Mouse (Mus musculus) heart, postnatal 25 days (tissue): Measurements from ENCODE around the gene Grin2c. TPM values are rescaled to one million over a fixed set of nuclear protein-coding genes. Genes with fewer than 3 reads are reported as not detected.

Experiments used
- DNase-seq: peaks from one replicate; pipeline ENCODE4 v3.0.0; 2022; ENCODE audit warnings: low spot score
- intact Hi-C: fragments of 180-260 bp; cut with DNase I; formaldehyde crosslinking; loops from one replicate; pipeline ENCODE4 v1.15.1; 2025
- total RNA-seq, 2 experiments: library from RNA; stranded (reverse); gene quantifications; 2 replicates each; pipeline ENCODE4 v1.2.3; 2021

Gene Grin2c
- total RNA-seq, 2 experiments from 2014 or later = 0.10 to 0.34 TPM

DNA sequence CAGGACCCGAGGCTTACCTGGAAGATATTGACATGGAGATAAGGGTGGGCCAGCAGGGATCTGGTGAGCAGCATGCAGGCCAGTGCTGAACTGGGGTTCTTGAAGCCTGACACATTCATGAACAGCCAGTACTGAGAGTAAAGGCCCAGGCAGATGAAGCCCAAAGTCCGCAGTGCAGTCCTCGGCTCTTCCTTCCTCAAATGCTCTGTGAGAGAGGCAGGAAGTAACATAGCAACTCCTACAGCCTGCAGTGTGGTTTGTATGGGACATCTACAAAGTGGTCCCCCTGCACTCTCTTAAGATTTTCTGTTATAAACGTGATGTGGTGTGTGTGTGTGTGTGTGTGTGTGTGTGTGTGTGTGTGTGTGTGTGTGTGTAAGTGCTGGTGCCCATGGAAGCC, 18.2 kb upstream of the Grin2c start:
- intact Hi-C loops = no loop called here
- no peak for DNase-seq

- DNase-seq = no peak
- intact Hi-C loops = no loop called here
Observed at GRCm38 (mm10) chr11:115283891-115284620, 17.0 kb upstream of the Grin2c start.

DNA sequence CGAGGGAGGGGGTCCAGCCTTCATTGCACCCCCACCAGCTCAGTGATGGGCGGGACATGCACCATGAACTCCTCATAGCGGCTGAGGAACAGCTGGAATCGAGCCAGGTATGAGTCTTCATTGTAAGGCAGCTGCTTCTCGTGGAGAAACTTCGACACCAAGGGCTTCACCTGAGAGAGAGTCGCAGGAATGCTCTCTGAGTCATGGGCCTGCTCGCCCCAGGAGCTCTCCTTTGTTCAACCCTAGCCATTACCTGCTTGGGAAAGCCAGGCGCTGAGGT, 16.4 kb upstream of the Grin2c start:
- no peak for DNase-seq
- intact Hi-C loops = no loop called here

- intact Hi-C loops = no loop called here
- DNase-seq = no peak
Observed at GRCm38 (mm10) chr11:115282723-115283485, 15.9 kb upstream of the Grin2c start.

- intact Hi-C loops = no loop called here
- peak; percentile 69 for DNase-seq
Observed at GRCm38 (mm10) chr11:115282295-115282694, 15.3 kb upstream of the Grin2c start.

GRCm38 (mm10) chr11:115279726-115280125, 12.7 kb upstream of the Grin2c start:
- no peak for DNase-seq
- intact Hi-C loops = no loop called here

GRCm38 (mm10) chr11:115278176-115278575, 11.1 kb upstream of the Grin2c start:
- intact Hi-C loops = no loop called here
- DNase-seq = no peak

GRCm38 (mm10) chr11:115277604-115277975, 10.5 kb upstream of the Grin2c start:
- intact Hi-C loops = no loop called here
- no peak for DNase-seq

GRCm38 (mm10) chr11:115276780-115277603, 9.9 kb upstream of the Grin2c start, which contains the start of gene Fdxr:
Gene Fdxr, minus strand, starts transcription at chr11:115277050.
- DNase-seq = peak; percentile 98
- intact Hi-C loops = no loop called here

GRCm38 (mm10) chr11:115275954-115276353, 8.9 kb upstream of the Grin2c start:
- intact Hi-C loops = no loop called here
- DNase-seq = no peak

GRCm38 (mm10) chr11:115275509-115275908, 8.5 kb upstream of the Grin2c start:
- DNase-seq = no peak
- intact Hi-C loops = no loop called here

- DNase-seq = no peak
- intact Hi-C loops = loop anchor here (5.0 kb wide), 1 partner anchor 192 kb away; no protein-coding TSS in a partner anchor
Observed at GRCm38 (mm10) chr11:115274771-115275170, 7.7 kb upstream of the Grin2c start.

DNA sequence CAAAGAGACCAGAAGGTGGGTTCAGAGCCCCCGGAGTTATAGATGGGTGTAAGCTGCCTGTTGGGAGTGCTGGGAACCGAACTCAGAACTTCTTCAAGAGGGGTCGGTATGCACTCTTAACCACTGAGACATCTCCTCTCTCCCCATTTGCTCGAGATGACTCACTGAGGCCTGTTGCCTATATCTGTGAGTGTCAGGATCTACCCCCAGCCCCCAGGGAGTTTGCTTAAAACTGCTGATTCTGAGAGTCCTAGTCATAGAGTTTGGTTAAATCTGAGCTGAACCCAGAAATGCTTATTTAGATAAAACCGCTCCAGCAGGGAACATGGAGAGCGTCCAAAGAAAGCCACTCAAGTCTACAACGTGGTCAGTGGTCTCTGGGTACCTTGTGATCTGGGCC, 7.1 kb upstream of the Grin2c start:
- intact Hi-C loops = loop anchor here (5.0 kb wide), 1 partner anchor 192 kb away; no protein-coding TSS in a partner anchor
- no peak for DNase-seq

DNA sequence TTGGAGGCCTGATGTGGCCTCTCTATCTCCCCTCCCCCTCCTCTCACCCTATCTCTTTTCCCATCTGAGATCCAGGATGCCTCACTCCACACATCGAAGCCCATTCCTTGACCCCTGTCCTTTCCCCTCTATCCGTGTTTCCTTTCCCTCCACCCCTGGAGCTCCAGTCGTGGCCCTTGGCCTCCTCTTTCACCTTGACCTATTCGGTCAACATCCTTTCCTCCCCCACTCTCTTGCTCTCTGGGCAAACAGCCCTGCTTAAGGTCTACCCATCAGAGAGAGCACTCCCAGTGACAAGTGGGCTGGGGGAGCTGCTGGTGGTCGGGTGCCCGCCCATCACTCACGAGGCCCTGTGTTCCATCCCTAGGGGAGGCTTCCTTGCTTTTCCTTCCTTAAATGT, 6.7 kb upstream of the Grin2c start:
- intact Hi-C loops = loop anchor here (5.0 kb wide), 1 partner anchor 191 kb away; no protein-coding TSS in a partner anchor
- no peak for DNase-seq

DNA sequence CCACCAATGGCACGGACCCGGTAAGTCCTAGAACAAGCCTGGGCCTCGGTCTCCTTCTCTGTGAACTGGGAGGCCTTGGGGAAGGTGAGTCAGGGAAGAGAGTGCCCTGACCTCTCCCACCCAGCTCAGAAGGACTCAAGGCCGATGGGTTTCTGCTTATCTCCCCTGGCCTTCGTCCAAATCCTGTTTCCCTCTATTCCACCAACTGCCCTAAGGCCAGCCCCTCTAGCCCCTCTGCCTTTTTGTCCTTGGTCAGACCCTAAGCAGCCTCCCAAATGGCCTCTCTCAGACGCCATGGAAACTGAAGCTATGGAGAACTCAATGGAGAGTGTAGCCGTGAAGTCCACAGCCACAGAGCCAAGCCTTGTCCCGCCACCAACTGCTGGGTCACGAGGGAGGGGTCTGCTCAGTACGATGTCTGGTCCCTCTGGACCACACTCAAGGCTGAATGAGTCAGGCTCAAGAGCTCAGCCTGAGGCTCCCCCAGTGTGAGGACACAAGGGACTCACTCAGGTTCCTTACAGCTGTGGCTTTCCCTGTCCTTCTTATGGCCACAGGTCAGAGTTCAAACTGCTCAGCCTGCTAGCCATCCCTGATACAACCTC, 6.0 kb upstream of the Grin2c start:
- no peak for DNase-seq
- intact Hi-C loops = loop anchor here (5.0 kb wide), 1 partner anchor 191 kb away; no protein-coding TSS in a partner anchor

GRCm38 (mm10) chr11:115271481-115271880, 4.4 kb upstream of the Grin2c start:
- DNase-seq = no peak
- intact Hi-C loops = loop anchor here (2.0 to 5.0 kb wide), 2 partner anchors 111 to 189 kb away; no protein-coding TSS in a partner anchor

GRCm38 (mm10) chr11:115271052-115271451, 4.0 kb upstream of the Grin2c start:
- intact Hi-C loops = loop anchor here (2.0 to 5.0 kb wide), 2 partner anchors 110 to 189 kb away; no protein-coding TSS in a partner anchor

GRCm38 (mm10) chr11:115270148-115270861, 3.3 kb upstream of the Grin2c start:
- intact Hi-C loops = loop anchor here (1.0 to 5.0 kb wide), 3 partner anchors 68 to 188 kb away; no protein-coding TSS in a partner anchor
- DNase-seq = peak; percentile 19

More at GRCm38 (mm10) chr11:115271052-115271451, 4.0 kb upstream of the Grin2c start:
- DNase-seq = no peak
